Mouse (Mus musculus): ENCODE results near the gene Irak2. TPM values are rescaled to one million over a fixed set of nuclear protein-coding genes. Genes with fewer than 3 reads are reported as not detected.

Gene Irak2
- 54.3 and 57.5 TPM in 2 replicates for polyA plus RNA-seq (2012; ENCODE audit: insufficient read depth, insufficient read length, missing spikeins)

GRCm38 (mm10) chr6:113638302-113639040 lies at the start of gene Irak2:
Irak2 (plus strand) TSS chr6:113638467.
- TF ChIP-seq CTCF (IDR thresholded peaks at IDR 0.05; ENCODE audit: low read depth, low read length) (peak; percentile 96), POLR2A (IDR thresholded peaks at IDR 0.05; ENCODE audit: borderline replicate concordance, low read depth, low read length) (0 out of 2 replicates have a peak, but pooled peaks have one; percentile 30)
- Histone ChIP-seq H3K4me1 (ENCODE audit: control insufficient read depth, insufficient read depth, low read length) (peaks cover 25% of the 10 kb centered on the region), H3K27ac (ENCODE audit: insufficient read depth, low read depth, low read length) (peak within 1 kb of the TSS; percentile 42), H3K4me3 (ENCODE audit: insufficient read depth, low read length) (peak within 1 kb of the TSS; percentile 83)

- Histone ChIP-seq H3K4me1 (ENCODE audit: control insufficient read depth, insufficient read depth, low read length) (no peaks in the 10 kb centered on the region), H3K27ac (ENCODE audit: insufficient read depth, low read depth, low read length) (no peak overlapping the region), H3K4me3 (ENCODE audit: insufficient read depth, low read length) (no peak overlapping the region)
- TF ChIP-seq POLR2A (IDR thresholded peaks at IDR 0.05; ENCODE audit: borderline replicate concordance, low read depth, low read length): no peak
- TF ChIP-seq CTCF (IDR thresholded peaks at IDR 0.05; ENCODE audit: low read depth, low read length): no peak
These were observed 45.6 kb upstream of the Irak2 start for GRCm38 (mm10) chr6:113592637-113593036.

- Histone ChIP-seq H3K4me3 (ENCODE audit: insufficient read depth, low read length) (no peak overlapping the region), H3K4me1 (ENCODE audit: control insufficient read depth, insufficient read depth, low read length) (no peaks in the 10 kb centered on the region), H3K27ac (ENCODE audit: insufficient read depth, low read depth, low read length) (no peak overlapping the region)
- TF ChIP-seq POLR2A (IDR thresholded peaks at IDR 0.05; ENCODE audit: borderline replicate concordance, low read depth, low read length): no peak
- no peak for TF ChIP-seq CTCF (IDR thresholded peaks at IDR 0.05; ENCODE audit: low read depth, low read length)
These were observed 40.3 kb upstream of the Irak2 start for GRCm38 (mm10) chr6:113597945-113598344.

- Histone ChIP-seq H3K27ac (ENCODE audit: insufficient read depth, low read depth, low read length) (no peak overlapping the region), H3K4me1 (ENCODE audit: control insufficient read depth, insufficient read depth, low read length) (no peaks in the 10 kb centered on the region), H3K4me3 (ENCODE audit: insufficient read depth, low read length) (no peak overlapping the region)
- no peak for TF ChIP-seq CTCF (IDR thresholded peaks at IDR 0.05; ENCODE audit: low read depth, low read length)
- no peak for TF ChIP-seq POLR2A (IDR thresholded peaks at IDR 0.05; ENCODE audit: borderline replicate concordance, low read depth, low read length)
These were observed 38.4 kb upstream of the Irak2 start for GRCm38 (mm10) chr6:113599833-113600232.

DNA sequence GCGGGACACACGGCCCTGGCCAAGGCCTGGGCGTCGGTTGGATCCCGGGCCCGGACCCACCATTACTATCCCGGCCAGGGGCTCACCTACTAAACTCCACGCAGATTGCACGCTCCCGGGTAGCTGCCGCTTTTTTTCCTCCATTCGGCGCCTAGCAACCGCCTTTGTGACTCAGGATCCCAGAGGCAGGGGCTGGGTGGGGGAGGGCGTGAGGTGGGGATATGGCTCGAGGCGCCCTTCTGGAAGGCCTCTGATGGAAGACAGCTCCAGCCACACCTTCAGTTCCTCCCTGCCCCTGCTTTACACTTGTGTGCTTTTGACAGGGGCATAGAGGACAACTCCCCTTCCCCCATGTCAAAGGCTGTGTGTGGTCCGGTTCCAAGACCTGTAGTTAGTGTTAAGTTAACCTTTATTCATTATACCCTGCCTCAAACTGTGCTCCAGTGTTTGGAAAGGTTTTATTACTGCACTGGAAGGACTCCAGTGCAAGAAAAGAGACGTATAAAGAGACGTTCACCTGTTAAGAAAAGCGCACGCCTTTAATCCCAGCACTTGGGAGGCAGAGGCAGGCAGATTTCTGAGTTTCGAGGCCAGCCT lies 37.6 kb upstream of the Irak2 start, which contains the start of gene Fancd2os:
Fancd2os (minus strand) TSS at position 173 of the 597 bp plus-strand sequence.
- Histone ChIP-seq H3K4me1 (ENCODE audit: control insufficient read depth, insufficient read depth, low read length) (no peaks in the 10 kb centered on the region; the same call in 1 of the 2 replicates), H3K4me3 (ENCODE audit: insufficient read depth, low read length) (no peak within 1 kb of the TSS), H3K27ac (ENCODE audit: insufficient read depth, low read depth, low read length) (no peak within 1 kb of the TSS)
- no peak for TF ChIP-seq POLR2A (IDR thresholded peaks at IDR 0.05; ENCODE audit: borderline replicate concordance, low read depth, low read length)
- no peak for TF ChIP-seq CTCF (IDR thresholded peaks at IDR 0.05; ENCODE audit: low read depth, low read length)

DNA sequence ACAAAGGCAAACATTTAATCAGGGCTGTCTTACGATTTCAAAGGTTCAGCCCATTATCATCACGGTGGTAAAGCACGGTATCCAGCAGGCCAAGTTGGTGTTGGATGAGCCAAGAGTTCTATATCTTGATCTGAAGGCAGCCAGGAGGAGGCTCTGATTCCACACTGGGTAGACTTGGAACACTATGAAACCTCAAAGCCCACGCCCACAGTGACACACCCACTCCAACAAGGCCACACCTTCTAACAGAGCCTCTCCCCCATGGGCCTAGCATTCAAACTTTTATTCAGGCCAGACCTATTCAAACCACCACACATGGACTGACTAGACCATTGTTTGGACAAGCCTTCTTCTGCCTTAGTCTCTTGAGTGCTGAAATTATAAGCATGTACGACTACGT lies 35.4 kb upstream of the Irak2 start:
- H3K27ac ChIP-seq (ENCODE audit: insufficient read depth, low read depth, low read length): no peak overlapping the region
- peaks cover 7% of the 10 kb centered on the region for H3K4me1 ChIP-seq (ENCODE audit: control insufficient read depth, insufficient read depth, low read length)
- no peak overlapping the region for H3K4me3 ChIP-seq (ENCODE audit: insufficient read depth, low read length)
- no peak for TF ChIP-seq CTCF (IDR thresholded peaks at IDR 0.05; ENCODE audit: low read depth, low read length)
- TF ChIP-seq POLR2A (IDR thresholded peaks at IDR 0.05; ENCODE audit: borderline replicate concordance, low read depth, low read length): no peak

GRCm38 (mm10) chr6:113603993-113604392 lies 34.3 kb upstream of the Irak2 start:
- H3K4me3 ChIP-seq (ENCODE audit: insufficient read depth, low read length): peak overlapping the region; percentile 91
- H3K27ac ChIP-seq (ENCODE audit: insufficient read depth, low read depth, low read length): no peak overlapping the region
- H3K4me1 ChIP-seq (ENCODE audit: control insufficient read depth, insufficient read depth, low read length): peaks cover 12% of the 10 kb centered on the region
- TF ChIP-seq POLR2A (IDR thresholded peaks at IDR 0.05; ENCODE audit: borderline replicate concordance, low read depth, low read length): no peak
- no peak for TF ChIP-seq CTCF (IDR thresholded peaks at IDR 0.05; ENCODE audit: low read depth, low read length)

- Histone ChIP-seq H3K27ac (ENCODE audit: insufficient read depth, low read depth, low read length) (peak within 1 kb of the TSS; percentile 65), H3K4me3 (ENCODE audit: insufficient read depth, low read length) (peak within 1 kb of the TSS; percentile 91)
These were observed 33.6 kb upstream of the Irak2 start, which contains the start of gene Brk1 for GRCm38 (mm10) chr6:113604432-113605223. Brk1 (plus strand) TSS chr6:113604772.

DNA sequence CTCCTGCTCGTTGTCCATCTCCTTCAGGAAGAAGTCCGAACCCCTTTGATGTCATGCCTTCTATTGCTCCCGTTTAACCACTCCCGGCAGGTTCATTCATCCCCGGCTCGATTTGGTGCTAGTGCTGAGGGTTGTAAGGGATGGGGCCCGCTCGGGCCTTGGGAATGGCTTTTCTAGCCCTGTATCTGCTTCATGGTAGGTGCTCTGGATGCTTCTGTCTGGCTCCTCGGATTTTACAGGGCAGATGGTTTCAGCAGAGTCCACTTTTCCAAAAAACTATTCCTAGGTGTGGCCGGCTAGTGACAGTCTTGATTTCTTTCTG lies 33.1 kb upstream of the Irak2 start:
- Histone ChIP-seq H3K4me1 (ENCODE audit: control insufficient read depth, insufficient read depth, low read length) (peaks cover 13% of the 10 kb centered on the region), H3K27ac (ENCODE audit: insufficient read depth, low read depth, low read length) (peak overlapping the region; percentile 65), H3K4me3 (ENCODE audit: insufficient read depth, low read length) (peak overlapping the region; percentile 91)
- no peak for TF ChIP-seq CTCF (IDR thresholded peaks at IDR 0.05; ENCODE audit: low read depth, low read length)
- no peak for TF ChIP-seq POLR2A (IDR thresholded peaks at IDR 0.05; ENCODE audit: borderline replicate concordance, low read depth, low read length)

More at GRCm38 (mm10) chr6:113604432-113605223, 33.6 kb upstream of the Irak2 start, which contains the start of gene Brk1:
- TF ChIP-seq POLR2A (IDR thresholded peaks at IDR 0.05; ENCODE audit: borderline replicate concordance, low read depth, low read length) (no peak), CTCF (IDR thresholded peaks at IDR 0.05; ENCODE audit: low read depth, low read length) (peak; percentile 66)
- H3K4me1 ChIP-seq (ENCODE audit: control insufficient read depth, insufficient read depth, low read length): peaks cover 13% of the 10 kb centered on the region

All from bone marrow macrophage, adult 2 months (primary cell).